Mouse (Mus musculus) forebrain, embryonic 12.5 days (tissue): Measurements from ENCODE around the gene Cfap43. TPM values are rescaled to one million over a fixed set of nuclear protein-coding genes. Genes with fewer than 3 reads are reported as not detected.

ENCODE experiments used
- ATAC-seq: fragments of 200-750 bp; cut with Nextera tagmentation; 2 replicates; pipeline ENCODE4 v1.8.0; 2017; ENCODE audit warnings: moderate TSS enrichment; ENCODE audit not compliant: low FRiP score
- H3K27ac ChIP-seq: fragments of 300-500 bp; sonication (generic); 2 replicates; pipeline ENCODE4 v1.5.1; 2016; ENCODE audit warnings: mild to moderate bottlenecking
- H3K27me3 ChIP-seq: fragments of 300-500 bp; sonication (generic); 2 replicates; pipeline ENCODE4 v1.6.1; 2016; ENCODE audit warnings: mild to moderate bottlenecking
- H3K36me3 ChIP-seq: fragments of 300-500 bp; sonication (generic); replicated peaks from 2 replicates; pipeline ENCODE4 v1.6.1; 2016; ENCODE audit warnings: mild to moderate bottlenecking
- H3K4me1 ChIP-seq: fragments of 300-500 bp; sonication (generic); 2 replicates; pipeline ENCODE4 v1.6.1; 2016
- H3K4me2 ChIP-seq: fragments of 300-500 bp; sonication (generic); 2 replicates; pipeline ENCODE4 v1.6.1; 2016; ENCODE audit warnings: mild to moderate bottlenecking, moderate library complexity
- H3K4me3 ChIP-seq: fragments of 300-500 bp; sonication (generic); replicated peaks from 2 replicates; pipeline ENCODE4 v1.5.1; 2016; ENCODE audit warnings: mild to moderate bottlenecking
- H3K9ac ChIP-seq: fragments of 300-500 bp; sonication (generic); 2 replicates; pipeline ENCODE4 v1.6.1; 2016; ENCODE audit warnings: mild to moderate bottlenecking
- H3K9me3 ChIP-seq: fragments of 300-500 bp; sonication (generic); 2 replicates; pipeline ENCODE4 v1.6.1; 2016
- WGBS: fragments of 180-500 bp; shearing (Covaris S2); methylation state at CpG from one replicate; pipeline ENCODE4 v1.1.7; 2016; 5-methylcytosine and 5-hydroxymethylcytosine counted together
- polyA plus RNA-seq: library from polyadenylated mRNA; unstranded; fragments of >200 nt; fragmentation: Nextera tagmentation; extraction: Ambion mirVana; gene quantifications from 2 replicates; pipeline ENCODE4 v1.2.1, GENCODE M21; 2016

Cfap43 gene
- polyA plus RNA-seq, 1 experiment from 2014 or later, result 0.37 TPM

GRCm38 (mm10) chr19:47796699-47797098 lies 122.4 kb downstream of the Cfap43 start:
- Histone ChIP-seq H3K27me3 (no peaks in the 10 kb centered on the region), H3K36me3 (no peaks in the 10 kb centered on the region), H3K4me3 (no peak overlapping the region), H3K27ac (no peak overlapping the region), H3K9me3 (no peaks in the 10 kb centered on the region), H3K9ac (no peak overlapping the region), H3K4me2 (no peak overlapping the region), H3K4me1 (peaks cover 14% of the 10 kb centered on the region)
- WGBS, result 6% methylated on average over 7 of the region's 7 CpGs
- ATAC-seq, result no peak

- H3K27ac ChIP-seq, result no peak overlapping the region
- WGBS, result 28% methylated on average over 15 of the region's 15 CpGs
- no peak overlapping the region for H3K4me3 ChIP-seq
- no peak for ATAC-seq
- H3K9ac ChIP-seq, result no peak overlapping the region
- H3K4me2 ChIP-seq, result no peak overlapping the region
- no peaks in the 10 kb centered on the region for H3K9me3 ChIP-seq
- peaks cover 14% of the 10 kb centered on the region for H3K4me1 ChIP-seq
- H3K36me3 ChIP-seq, result no peaks in the 10 kb centered on the region
- no peaks in the 10 kb centered on the region for H3K27me3 ChIP-seq
Observed at GRCm38 (mm10) chr19:47795009-47795728, 123.9 kb downstream of the Cfap43 start.

- H3K9ac ChIP-seq, result no peak overlapping the region
- H3K9me3 ChIP-seq, result no peaks in the 10 kb centered on the region
- WGBS, result 26% methylated on average over 5 of the region's 5 CpGs
- H3K36me3 ChIP-seq, result no peaks in the 10 kb centered on the region
- no peaks in the 10 kb centered on the region for H3K27me3 ChIP-seq
- no peak overlapping the region for H3K4me3 ChIP-seq
- H3K4me1 ChIP-seq, result peaks cover 14% of the 10 kb centered on the region
- no peak overlapping the region for H3K4me2 ChIP-seq
- H3K27ac ChIP-seq, result no peak overlapping the region
- no peak for ATAC-seq
Observed at GRCm38 (mm10) chr19:47794331-47794730, 124.8 kb downstream of the Cfap43 start.

GRCm38 (mm10) chr19:47790316-47791020 lies 128.6 kb downstream of the Cfap43 start:
- H3K27me3 ChIP-seq, result no peaks in the 10 kb centered on the region
- no peak overlapping the region for H3K4me3 ChIP-seq
- H3K4me1 ChIP-seq, result no peaks in the 10 kb centered on the region
- H3K27ac ChIP-seq, result no peak overlapping the region
- no peaks in the 10 kb centered on the region for H3K36me3 ChIP-seq
- H3K9me3 ChIP-seq, result no peaks in the 10 kb centered on the region
- ATAC-seq, result no peak
- WGBS, result 95% methylated on average over 11 of the region's 11 CpGs
- no peak overlapping the region for H3K4me2 ChIP-seq
- H3K9ac ChIP-seq, result no peak overlapping the region

- WGBS, result 93% methylated on average over 6 of the region's 6 CpGs
- no peak overlapping the region for H3K4me3 ChIP-seq
- no peaks in the 10 kb centered on the region for H3K4me1 ChIP-seq
- H3K9ac ChIP-seq, result no peak overlapping the region
- H3K27me3 ChIP-seq, result peaks cover 3% of the 10 kb centered on the region; the same call in 1 of the 2 replicates
- no peak for ATAC-seq
- H3K27ac ChIP-seq, result no peak overlapping the region
- no peaks in the 10 kb centered on the region for H3K9me3 ChIP-seq
- H3K36me3 ChIP-seq, result no peaks in the 10 kb centered on the region
- H3K4me2 ChIP-seq, result no peak overlapping the region
Observed at GRCm38 (mm10) chr19:47783898-47784297, 135.2 kb downstream of the Cfap43 start.

- no peak overlapping the region for H3K4me2 ChIP-seq
- no peaks in the 10 kb centered on the region for H3K4me1 ChIP-seq
- H3K27me3 ChIP-seq, result peaks cover 3% of the 10 kb centered on the region; the same call in 1 of the 2 replicates
- no peak for ATAC-seq
- H3K9ac ChIP-seq, result no peak overlapping the region
- H3K4me3 ChIP-seq, result no peak overlapping the region
- 80% methylated on average over 11 of the region's 11 CpGs for WGBS
- H3K36me3 ChIP-seq, result no peaks in the 10 kb centered on the region
- H3K27ac ChIP-seq, result no peak overlapping the region
- H3K9me3 ChIP-seq, result no peaks in the 10 kb centered on the region
Observed at GRCm38 (mm10) chr19:47780972-47781371, 138.1 kb downstream of the Cfap43 start.

- Histone ChIP-seq H3K4me1 (no peaks in the 10 kb centered on the region), H3K9ac (no peak overlapping the region), H3K9me3 (no peaks in the 10 kb centered on the region), H3K4me2 (no peak overlapping the region), H3K4me3 (no peak overlapping the region), H3K36me3 (no peaks in the 10 kb centered on the region), H3K27ac (no peak overlapping the region), H3K27me3 (peaks cover 3% of the 10 kb centered on the region; the same call in 1 of the 2 replicates)
- WGBS, result 93% methylated on average over 7 of the region's 7 CpGs
- ATAC-seq, result no peak
Observed at GRCm38 (mm10) chr19:47780145-47780544, 138.9 kb downstream of the Cfap43 start.

GRCm38 (mm10) chr19:47777847-47778246 lies 141.2 kb downstream of the Cfap43 start:
- Histone ChIP-seq H3K4me1 (no peaks in the 10 kb centered on the region), H3K9me3 (no peaks in the 10 kb centered on the region), H3K27ac (no peak overlapping the region), H3K4me2 (no peak overlapping the region), H3K27me3 (peaks cover 3% of the 10 kb centered on the region; the same call in 1 of the 2 replicates), H3K9ac (no peak overlapping the region), H3K36me3 (no peaks in the 10 kb centered on the region), H3K4me3 (no peak overlapping the region)
- ATAC-seq, result no peak
- WGBS, result 90% methylated on average over 6 of the region's 6 CpGs

- WGBS, result 74% methylated on average over 19 of the region's 19 CpGs
- H3K4me2 ChIP-seq, result no peak overlapping the region
- ATAC-seq, result no peak
- no peak overlapping the region for H3K27ac ChIP-seq
- H3K4me1 ChIP-seq, result peaks cover 3% of the 10 kb centered on the region; the same call in 1 of the 2 replicates
- no peaks in the 10 kb centered on the region for H3K36me3 ChIP-seq
- H3K27me3 ChIP-seq, result no peaks in the 10 kb centered on the region
- no peak overlapping the region for H3K4me3 ChIP-seq
- no peak overlapping the region for H3K9ac ChIP-seq
- H3K9me3 ChIP-seq, result 0 out of 2 replicates have a peak, but pooled peaks cover 3% of the 10 kb centered on the region
Observed at GRCm38 (mm10) chr19:47755625-47756024, 163.5 kb downstream of the Cfap43 start.

- Histone ChIP-seq H3K27me3 (no peaks in the 10 kb centered on the region), H3K9ac (no peak overlapping the region), H3K4me3 (no peak overlapping the region), H3K4me2 (no peak overlapping the region), H3K9me3 (0 out of 2 replicates have a peak, but pooled peaks cover 3% of the 10 kb centered on the region), H3K27ac (no peak overlapping the region), H3K36me3 (no peaks in the 10 kb centered on the region), H3K4me1 (peaks cover 8% of the 10 kb centered on the region)
- WGBS, result 93% methylated on average over 9 of the region's 9 CpGs
- no peak for ATAC-seq
Observed at GRCm38 (mm10) chr19:47754931-47755330, 164.2 kb downstream of the Cfap43 start.

GRCm38 (mm10) chr19:47753921-47754320 lies 165.2 kb downstream of the Cfap43 start:
- Histone ChIP-seq H3K27me3 (no peaks in the 10 kb centered on the region), H3K4me3 (no peak overlapping the region), H3K4me1 (peaks cover 13% of the 10 kb centered on the region), H3K36me3 (no peaks in the 10 kb centered on the region), H3K27ac (no peak overlapping the region), H3K4me2 (no peak overlapping the region), H3K9me3 (0 out of 2 replicates have a peak, but pooled peaks cover 3% of the 10 kb centered on the region), H3K9ac (no peak overlapping the region)
- WGBS, result 94% methylated on average over 4 of the region's 4 CpGs
- no peak for ATAC-seq

GRCm38 (mm10) chr19:47752456-47752855 lies 166.6 kb downstream of the Cfap43 start:
- ATAC-seq, result no peak
- H3K9ac ChIP-seq, result no peak overlapping the region
- 96% methylated on average over 9 of the region's 9 CpGs for WGBS

More at GRCm38 (mm10) chr19:47752456-47752855, 166.6 kb downstream of the Cfap43 start:
- Histone ChIP-seq H3K4me3 (no peak overlapping the region), H3K27me3 (no peaks in the 10 kb centered on the region), H3K4me2 (no peak overlapping the region), H3K9me3 (0 out of 2 replicates have a peak, but pooled peaks cover 3% of the 10 kb centered on the region), H3K27ac (no peak overlapping the region), H3K4me1 (peaks cover 13% of the 10 kb centered on the region), H3K36me3 (no peaks in the 10 kb centered on the region)
